Mouse (Mus musculus) cerebellum, postnatal 36 days (tissue): ENCODE results near the gene Ppm1h.

Experiments used
- DNase-seq, 2 experiments: peaks; one replicate each; pipeline ENCODE4 v3.0.0; 2021 to 2022; ENCODE audit warnings: mixed read lengths in 2 of 2

Ppm1h gene

GRCm38 (mm10) chr10:122747151-122747925, 68.8 kb downstream of the Ppm1h start:
- DNase-seq = no peak

GRCm38 (mm10) chr10:122748361-122748951, 69.9 kb downstream of the Ppm1h start:
- peak; percentile 73 to 78 for DNase-seq

- DNase-seq = no peak
Observed at GRCm38 (mm10) chr10:122749071-122749470, 70.5 kb downstream of the Ppm1h start.

DNA sequence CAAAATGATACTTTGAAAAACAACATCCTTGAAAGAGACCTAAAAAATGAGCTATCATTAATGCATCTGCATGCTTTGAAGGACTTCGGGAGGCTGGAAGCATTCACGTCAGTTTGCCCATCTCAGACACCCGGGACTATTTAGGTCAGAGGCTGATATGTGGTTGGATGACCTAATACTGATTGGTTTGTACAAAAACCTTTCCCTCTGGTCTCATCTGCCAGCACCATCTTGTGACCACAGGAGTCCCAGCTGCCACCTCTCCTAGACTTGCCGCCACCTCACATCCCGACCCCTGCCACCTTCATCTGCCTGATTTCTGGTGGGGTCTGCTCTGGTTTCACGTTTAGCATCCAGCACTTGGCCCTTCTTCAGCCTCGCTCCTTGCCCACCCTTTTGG, 71.3 kb downstream of the Ppm1h start:
- DNase-seq = peak; percentile 19 to 20

- DNase-seq = no peak
Observed at GRCm38 (mm10) chr10:122752950-122753923, 74.7 kb downstream of the Ppm1h start.

DNA sequence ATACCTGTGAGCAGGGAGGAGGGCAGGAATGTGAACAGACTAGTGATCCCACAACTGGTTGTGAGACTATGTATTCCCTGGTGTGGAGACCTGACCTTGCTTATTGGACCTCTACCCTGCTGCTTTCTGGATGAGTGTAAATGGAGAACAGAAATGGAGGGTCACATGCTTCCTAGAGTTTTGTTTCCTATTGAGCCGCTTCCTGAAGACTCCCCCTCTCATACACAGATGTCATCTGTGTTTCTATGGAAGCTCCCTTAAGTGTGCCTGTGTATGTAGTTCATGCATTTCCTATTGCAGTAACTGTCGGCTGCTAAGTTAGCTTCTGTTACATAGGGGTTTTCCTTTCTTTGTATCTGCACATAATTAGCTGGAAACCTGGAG, 75.4 kb downstream of the Ppm1h start:
- no peak for DNase-seq

GRCm38 (mm10) chr10:122754967-122755366, 76.4 kb downstream of the Ppm1h start:
- no peak for DNase-seq

- no peak for DNase-seq
Observed at GRCm38 (mm10) chr10:122756879-122757530, 78.4 kb downstream of the Ppm1h start.

DNA sequence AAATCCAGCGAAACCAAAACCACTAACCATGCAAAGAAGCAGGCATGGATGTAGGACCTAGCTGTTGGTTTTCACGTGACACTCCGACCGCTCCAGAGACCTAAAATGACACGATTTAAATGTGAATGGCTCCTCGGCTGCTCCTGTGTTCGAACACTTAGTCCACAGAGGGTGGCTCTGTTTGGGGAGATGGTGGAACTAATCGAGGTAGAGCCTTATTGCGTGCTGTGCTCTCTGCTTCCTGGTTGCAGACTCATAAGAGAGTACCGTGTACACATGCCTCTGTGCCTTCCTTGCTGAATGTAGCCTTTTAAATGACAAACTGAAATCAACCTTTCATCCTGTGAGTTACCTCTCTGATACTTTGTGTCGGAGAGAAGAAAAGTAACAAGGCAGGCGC, 79.2 kb downstream of the Ppm1h start:
- DNase-seq = no peak

- DNase-seq = no peak
Observed at GRCm38 (mm10) chr10:122758346-122758745, 79.8 kb downstream of the Ppm1h start.

DNA sequence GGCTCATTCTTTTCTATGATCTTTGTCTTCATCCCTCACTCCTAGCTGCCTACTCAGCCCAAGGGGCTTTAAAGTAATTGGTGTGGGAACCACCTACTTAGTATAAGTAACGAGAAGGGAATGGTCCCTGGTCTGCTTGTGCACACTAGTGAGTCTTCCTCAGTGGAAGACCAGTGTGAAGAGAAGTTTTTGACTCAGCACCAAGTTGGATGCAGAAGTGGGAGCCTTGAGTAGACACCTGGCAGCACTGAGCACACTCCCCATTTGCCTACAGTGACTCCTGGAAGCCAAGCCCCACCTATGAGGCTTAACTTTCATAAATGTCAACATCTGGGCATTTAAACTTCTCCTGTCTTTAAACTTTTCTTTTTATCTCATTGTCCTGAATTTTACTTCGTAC, 81.2 kb downstream of the Ppm1h start:
- DNase-seq = no peak

DNA sequence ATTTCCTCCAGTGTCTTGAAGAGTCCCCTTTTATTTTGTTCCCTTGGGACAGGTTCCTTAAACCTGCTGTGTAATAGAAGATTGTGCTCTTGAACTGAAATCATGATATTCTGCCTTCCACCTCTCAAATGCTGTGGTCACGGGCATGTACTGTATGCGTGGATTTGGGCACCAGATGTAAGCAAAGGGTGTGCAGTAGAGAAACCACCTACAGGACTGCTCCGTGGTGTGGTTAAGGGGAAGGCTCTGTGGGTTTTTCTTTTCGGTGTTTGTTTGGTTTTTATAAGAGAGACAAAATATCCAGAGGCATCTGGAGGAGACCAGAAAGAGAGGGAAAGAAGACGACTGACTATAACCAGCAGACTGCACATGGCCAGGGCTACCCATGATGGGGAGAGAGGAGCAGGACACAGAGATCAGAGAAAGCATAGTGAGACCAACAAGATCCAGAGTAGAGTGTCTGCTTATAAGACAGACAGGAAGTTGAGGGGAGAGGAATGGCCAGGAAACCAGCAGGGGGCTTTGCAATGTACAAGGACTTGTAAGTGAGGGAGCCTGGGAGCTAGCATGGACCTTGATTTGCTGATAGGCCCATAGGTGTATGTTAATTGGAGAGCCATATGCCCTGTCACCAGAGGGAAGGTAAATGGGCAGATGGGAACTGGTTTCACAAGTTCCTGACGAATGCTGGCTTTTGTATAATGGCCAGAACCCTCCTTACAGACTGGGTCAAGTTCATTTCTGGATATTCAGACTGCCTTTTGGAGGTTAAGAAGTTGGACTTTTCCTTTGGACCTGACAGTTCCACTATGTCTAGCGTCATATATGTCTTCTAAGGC, 82.1 kb downstream of the Ppm1h start:
- DNase-seq = no peak

GRCm38 (mm10) chr10:122762772-122763511, 84.4 kb downstream of the Ppm1h start:
- DNase-seq = no peak

GRCm38 (mm10) chr10:122763596-122763995, 85.0 kb downstream of the Ppm1h start:
- no peak for DNase-seq

- no peak for DNase-seq
Observed at GRCm38 (mm10) chr10:122764653-122765052, 86.1 kb downstream of the Ppm1h start.

DNA sequence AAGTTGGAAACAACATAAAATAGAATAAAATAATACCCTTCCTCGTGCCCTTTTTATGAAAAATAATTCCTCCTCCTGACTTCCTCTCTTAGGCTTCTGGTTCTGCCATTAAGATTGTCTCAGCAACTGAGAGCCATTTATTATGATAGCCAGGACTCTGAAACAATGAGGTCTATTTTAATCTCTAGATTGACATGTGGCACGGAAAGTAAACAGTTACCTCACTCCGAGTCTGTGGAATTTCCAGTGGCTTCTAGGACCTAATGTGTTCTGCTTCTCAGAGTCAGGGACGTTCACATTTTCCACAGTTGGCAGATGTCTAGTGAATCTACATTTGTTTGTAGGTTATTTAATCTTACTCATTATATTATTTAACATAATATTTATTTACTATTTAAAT, 87.0 kb downstream of the Ppm1h start:
- DNase-seq = no peak

DNA sequence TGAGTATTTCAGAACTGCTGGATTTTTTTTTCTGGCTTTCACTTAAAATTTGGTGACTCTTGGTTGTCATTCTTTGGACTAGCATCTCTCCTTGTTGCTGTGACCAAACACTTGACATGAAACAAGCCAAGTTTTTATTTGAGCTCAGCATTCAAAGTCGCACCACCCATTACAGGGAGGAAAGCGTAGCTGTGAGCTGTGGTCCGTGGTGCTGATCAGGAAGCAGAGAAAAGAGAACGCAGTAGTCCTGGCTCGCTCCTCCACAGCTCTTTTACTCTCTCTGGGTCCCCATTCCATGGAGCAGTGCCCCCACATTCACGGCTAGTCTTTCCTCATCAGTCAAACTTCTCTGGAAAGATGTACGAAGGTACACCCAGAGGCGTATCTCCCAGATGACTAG, 87.4 kb downstream of the Ppm1h start:
- DNase-seq = no peak

DNA sequence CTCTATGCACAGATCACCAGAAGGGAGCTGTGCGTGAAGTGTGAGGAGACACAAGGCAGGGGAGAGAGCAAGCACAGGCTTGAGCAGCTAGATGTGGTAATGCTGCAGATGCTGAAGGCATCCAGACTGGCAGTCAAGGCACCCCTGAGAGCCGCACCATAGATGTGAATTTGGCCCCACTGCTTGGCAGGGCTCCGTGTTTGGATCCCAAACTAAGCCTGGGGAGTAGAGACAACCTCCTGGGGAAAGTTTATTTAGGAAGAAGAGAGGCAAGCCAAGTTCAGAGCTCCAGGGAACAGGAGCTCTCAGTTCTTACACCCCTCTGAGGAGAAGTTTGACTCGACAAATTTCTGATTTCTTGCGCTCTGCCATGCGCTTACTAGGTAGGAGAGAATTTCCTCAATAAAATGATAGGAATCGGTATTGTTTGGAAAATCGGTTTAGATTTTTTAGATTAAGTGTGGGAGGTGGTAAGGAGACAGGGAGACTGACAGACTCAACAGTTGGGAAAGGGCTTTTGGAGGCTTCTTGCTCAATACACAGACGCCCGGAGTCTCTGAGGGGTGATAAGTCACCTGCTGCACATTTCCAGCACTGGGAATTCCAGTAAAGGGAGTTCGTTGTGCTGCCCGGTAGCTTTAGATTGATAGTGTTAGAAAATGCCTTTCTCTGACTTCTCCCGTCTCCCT, 89.8 kb downstream of the Ppm1h start:
- no peak for DNase-seq

DNA sequence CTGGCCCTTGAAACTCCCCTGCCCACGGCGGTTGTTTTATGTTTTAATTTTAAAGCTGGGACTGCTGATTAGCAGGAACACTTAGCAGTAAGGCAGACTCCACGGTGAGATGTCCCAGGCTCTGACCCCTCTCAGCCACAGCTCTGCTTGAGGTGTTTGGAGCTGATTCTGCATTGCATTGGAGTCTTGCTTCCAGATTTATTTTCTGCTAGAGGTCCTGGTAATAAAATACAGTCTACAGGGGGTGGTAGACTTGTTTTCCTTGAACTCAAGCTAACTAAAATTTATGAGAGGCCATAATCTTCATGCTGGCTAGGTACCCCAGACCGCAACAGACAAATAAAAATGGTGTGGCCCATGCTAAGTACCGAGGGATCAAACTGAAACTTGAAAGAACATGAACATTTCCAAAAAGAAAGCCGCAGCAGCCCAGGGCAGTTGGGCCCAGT, 90.4 kb downstream of the Ppm1h start:
- no peak for DNase-seq

DNA sequence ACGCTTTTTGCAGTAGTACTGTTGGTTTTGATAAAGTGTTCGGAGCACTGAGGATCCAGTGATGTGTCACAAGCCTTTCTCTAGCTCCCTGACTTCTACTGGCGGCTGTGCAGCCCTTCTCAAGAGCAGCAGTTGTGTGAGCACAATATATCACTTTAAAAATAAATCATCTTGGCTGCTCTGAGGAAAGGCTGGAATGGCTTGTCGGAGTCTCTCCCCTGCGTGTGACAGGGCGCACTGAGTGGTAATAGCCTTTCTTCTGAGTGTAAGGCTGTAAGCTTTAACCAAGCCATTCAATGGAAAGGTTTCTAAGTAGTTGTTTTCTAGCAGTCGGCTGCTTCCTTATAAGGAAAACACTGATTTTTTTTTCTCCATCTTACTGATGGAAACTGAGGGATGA, 91.8 kb downstream of the Ppm1h start:
- DNase-seq = no peak

DNA sequence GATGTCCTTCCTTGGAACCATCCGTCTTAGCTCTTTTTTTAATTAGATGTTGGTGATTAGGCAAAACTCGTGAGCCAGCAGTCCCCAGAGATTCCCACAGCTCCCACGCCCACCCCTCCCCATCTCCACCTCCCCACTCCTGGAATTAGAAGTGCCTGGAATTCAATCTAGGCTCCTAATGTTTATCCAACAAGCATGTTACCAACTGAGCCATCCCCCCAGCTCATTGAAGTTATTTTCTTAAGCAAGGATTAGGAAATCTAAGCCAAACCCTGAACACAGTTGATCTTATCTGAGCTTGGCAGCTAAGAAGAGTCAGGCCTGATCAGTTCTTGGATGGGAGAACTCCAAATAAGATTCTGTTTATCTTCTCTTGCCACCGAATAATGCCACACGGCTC, 92.4 kb downstream of the Ppm1h start:
- no peak for DNase-seq
